Mouse (Mus musculus) bone marrow macrophage, adult 2 months (primary cell): ENCODE data around the gene Tmem136.

ENCODE experiments used
- CTCF ChIP-seq: IDR thresholded peaks from 2 replicates; pipeline ENCODE4 v1.5.1; 2012; ENCODE audit warnings: low read depth, mild to moderate bottlenecking, low read length, moderate library complexity
- POLR2A ChIP-seq: IDR thresholded peaks from 2 replicates; pipeline ENCODE4 v1.6.1; 2012; ENCODE audit warnings: mild to moderate bottlenecking, low read depth, low read length, borderline replicate concordance

GRCm38 (mm10) chr9:43065231-43065630 is 51.1 kb downstream of the Tmem136 start:
- TF ChIP-seq CTCF (no peak), POLR2A (no peak)
